Mouse (Mus musculus): Measurements from ENCODE around the gene Frat2.
A peak's percentile ranks its signal among the peaks of the same experiment; 100 is the strongest.
"Not testable (repeated sequence)": the region's sequence is repeated elsewhere in the genome, so short reads cannot be mapped to it uniquely, and the experiment has no call there.

Frat2 gene

DNA sequence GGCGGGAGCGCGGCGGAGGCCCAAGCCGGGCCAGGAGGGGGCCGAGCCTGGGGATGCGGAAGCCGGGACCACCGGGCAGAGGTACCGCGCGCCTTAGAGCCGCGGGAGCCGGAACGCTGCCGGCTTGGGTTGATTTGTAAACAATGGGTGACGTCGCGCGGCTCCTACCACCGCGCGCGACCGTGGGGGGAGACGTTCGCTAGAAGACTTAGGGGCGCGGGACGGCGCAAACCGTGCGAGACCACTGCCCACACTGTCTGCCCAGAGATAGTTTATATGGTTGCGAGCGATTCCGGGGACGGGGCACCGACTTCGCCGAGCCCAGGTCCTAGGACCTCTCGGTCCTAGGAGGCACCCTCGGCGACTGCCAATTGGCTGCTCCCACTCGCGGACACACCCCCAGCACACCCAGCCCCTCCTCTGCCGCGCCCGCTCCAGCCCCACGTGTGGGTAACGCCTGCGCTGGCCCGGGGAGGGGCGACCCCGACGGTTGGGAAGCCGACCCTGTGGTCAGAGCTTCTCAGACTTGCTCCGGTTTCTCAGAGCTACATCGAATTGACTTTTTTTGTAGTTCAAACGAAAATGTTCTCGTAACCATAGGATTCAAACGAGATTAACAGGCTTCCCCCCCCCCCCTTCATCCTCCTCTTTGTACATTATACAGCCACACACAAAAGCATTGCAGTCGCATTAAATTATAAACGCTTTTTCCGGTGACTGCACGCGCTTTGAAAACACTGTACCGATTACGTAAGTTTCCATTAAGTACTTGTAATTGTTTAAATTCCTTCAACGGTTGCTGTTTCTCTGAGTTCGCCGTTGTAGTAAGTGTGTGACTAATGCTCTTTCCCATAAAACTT lies at the start of gene Frat2:
Gene Frat2, minus strand, starts transcription at position 141 of the 860 bp plus-strand sequence.
- peak; percentile 87 for ATAC-seq (ENCODE audit: low TSS enrichment)

DNA sequence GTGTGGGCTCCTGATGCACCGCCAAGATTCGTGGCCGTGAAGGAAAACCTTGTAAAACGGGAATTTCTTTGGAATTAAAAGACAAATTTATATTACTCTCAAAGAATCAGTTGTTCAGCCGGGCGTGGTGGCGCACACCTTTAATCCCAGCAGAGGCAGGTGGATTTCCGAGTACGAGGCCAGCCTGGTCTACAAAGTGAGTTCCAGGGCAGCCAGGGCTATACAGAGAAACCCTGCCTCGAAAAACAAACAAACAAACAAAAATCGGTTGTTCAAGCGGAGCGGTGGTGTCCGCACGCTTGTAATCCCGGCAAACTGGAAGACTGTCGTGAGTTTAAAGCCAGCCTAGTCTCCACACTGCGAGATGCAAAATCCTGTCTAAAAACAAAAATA lies 48.4 kb upstream of the Frat2 start:
- no peak for ATAC-seq (ENCODE audit: low TSS enrichment)

DNA sequence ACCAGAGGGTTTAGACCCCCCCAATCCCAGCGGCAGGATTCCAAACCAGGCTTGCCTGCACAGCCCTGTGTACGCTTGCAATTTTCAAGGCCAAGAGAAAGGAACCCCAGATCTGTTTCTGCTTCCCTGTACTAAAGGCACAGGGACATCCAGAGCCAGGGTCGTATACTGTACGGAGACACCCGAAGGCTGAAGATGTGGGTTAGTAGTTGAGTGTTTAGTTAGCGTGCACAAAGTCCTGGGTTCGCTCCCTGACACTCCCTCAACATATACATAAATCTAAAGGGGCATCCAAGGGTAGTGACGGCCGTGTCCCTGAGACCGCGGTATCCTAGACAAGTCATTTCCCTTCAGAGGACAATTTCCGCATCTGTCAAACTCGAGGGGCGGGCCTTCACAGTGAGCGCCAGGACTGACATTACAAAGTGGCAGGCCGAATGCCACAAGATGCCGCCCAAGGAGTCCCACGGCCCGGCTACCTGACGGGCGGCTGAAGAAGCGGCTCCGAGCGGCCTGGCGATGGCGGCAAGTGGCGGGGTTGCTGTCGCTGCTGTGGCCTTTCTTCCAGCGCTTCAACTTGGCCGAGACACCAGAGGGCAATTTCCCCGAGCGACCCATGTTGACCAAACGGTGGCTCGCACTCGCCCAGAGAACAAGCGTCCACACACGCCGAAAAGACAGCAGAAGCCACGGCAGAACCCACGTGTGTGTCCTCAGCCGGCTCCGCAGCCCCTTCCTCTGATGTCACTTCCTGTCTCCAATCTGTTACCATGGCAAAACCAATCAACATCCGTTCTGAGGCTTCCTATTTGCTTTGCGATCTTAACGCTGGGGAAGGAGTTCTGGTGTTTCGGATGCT lies 47.8 kb upstream of the Frat2 start, which contains the start of gene Rrp12:
Gene Rrp12, minus strand, starts transcription at position 714 of the 859 bp plus-strand sequence.
- ATAC-seq (ENCODE audit: low TSS enrichment): peak; percentile 99

DNA sequence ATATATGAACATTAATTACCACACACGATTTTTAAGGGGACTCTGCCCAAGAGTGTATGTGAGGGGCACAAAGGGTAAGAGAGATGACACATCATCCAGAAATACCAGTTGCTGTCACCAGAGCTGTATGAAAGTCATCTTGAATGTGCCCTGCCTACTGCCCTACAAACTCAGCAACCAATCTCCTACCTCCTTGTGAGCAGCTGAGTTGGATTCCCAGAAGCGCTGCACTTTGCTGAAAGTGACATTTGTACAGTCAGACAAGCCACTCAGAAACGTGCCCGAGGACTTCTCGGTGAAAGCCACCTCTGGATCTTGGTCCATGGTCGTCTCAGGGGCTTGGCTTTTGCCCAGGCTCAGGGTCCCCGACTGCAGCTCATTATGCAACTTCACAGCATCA lies 47.0 kb upstream of the Frat2 start:
- ATAC-seq (ENCODE audit: low TSS enrichment): no peak

DNA sequence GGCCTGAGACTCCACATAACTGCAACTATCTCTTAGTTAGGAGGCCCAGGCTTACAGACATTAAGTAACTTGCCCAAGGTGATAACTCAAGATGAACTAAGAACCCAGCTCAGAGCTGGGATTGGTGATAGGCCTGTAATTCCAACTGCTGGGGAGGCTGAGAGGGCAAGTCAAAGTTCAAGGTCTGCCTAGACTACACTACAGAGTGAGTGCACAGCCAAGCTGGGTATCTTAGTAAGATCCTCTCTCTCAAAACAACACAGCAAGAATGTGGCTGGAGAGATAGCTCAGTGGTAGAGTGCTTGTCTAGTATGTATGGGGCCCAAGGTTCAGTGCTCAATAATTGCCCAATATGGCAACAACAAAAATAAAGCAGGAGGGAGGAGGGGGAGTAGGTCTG lies 40.3 kb upstream of the Frat2 start:
- no peak for ATAC-seq (ENCODE audit: low TSS enrichment)

DNA sequence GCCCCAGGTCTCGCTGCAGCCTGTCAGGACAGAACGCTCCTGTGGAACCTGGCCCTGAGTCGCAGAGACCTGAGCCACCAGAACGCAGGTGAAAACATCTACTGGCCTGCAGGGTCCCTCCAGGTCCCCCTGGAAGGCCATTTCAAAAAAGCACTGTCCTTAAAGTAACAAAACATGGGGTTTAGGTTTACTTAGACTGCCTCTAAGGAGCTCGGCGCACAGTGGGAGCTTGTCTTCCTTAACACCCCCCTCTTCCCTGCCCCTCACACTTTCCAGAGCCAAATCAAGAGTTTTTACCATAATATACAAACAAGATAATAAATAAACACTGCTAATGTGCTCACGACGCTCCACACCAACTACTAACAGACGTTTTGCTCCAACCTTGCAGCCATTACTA lies 36.0 kb upstream of the Frat2 start:
- no peak for ATAC-seq (ENCODE audit: low TSS enrichment)

DNA sequence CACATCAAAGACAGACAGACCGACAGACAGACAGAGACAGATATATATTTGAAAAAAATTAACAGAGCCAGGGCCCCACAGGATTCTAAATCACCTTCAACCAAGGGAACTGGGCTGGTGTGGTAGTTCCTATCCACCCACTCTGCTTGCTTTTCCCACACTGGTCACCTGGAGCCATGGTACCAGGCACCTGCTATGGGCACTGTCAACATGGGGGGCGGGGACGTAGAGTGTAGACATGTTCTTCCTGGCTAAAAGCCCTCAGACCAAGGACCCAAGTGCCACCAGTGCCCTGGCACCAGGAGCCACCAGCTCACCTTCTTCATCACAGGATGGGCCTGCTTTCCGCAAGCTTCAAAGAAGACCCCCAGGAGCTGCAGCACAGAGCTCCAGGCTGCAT lies 33.9 kb upstream of the Frat2 start:
- no peak for ATAC-seq (ENCODE audit: low TSS enrichment)

DNA sequence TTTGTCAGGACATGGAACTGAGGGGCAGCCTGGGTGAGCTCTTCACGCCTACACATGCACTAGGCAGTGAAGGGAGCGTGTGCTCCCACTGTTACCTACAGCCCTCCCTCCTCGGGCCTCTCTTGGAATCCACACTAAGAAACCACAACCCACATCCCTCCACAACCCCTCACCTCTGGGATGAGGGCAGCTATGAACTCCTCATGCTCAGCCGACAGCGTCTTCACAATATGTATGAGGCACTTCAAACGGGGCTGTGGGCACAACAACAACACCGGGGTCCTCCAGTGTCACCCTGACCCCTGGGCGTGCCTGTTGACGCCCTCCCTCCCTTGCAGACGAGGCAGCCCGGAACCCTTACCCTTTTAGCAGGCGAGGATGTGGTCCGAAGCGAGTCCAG lies 26.4 kb upstream of the Frat2 start:
- ATAC-seq (ENCODE audit: low TSS enrichment): no peak

DNA sequence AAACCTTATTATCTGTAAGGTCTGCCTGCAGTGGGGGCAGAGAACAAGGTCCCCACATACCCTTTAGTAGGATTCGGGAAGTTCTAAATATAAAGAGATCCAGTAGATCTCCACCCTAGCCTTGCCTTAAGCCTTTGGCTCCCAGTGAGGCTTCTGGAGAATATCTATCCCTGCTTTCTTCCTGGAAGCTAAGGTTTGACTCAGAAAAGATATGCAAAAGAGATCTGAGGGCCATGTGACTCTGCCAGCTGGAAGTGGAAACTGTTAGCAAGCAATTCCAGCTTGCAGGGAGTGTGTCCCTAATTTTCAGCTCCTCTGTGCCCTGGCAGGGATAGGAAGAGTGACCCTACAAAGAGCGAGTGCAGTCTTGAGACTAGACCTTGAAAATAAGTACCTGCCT lies 24.4 kb upstream of the Frat2 start:
- ATAC-seq (ENCODE audit: low TSS enrichment): peak; percentile 82

DNA sequence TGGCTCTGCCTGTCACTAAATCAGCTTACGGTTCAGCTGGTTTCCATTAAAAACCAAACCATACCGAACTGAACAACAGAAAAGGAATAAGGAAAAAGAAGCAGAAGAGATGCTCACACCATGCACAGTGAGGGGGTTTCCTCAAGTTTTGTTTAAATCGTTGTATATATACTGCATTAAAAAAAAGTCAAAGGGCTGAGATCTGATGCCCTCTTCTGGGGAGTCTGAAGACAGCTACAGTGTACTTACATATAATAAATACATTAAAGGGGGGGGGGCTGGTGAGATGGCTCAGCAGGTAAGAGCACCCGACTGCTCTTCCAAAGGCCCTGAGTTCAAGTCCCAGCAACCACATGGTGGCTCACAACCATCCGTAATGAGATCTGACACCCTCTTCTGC lies 22.0 kb upstream of the Frat2 start:
- not testable (repeated sequence) for ATAC-seq (ENCODE audit: low TSS enrichment)

DNA sequence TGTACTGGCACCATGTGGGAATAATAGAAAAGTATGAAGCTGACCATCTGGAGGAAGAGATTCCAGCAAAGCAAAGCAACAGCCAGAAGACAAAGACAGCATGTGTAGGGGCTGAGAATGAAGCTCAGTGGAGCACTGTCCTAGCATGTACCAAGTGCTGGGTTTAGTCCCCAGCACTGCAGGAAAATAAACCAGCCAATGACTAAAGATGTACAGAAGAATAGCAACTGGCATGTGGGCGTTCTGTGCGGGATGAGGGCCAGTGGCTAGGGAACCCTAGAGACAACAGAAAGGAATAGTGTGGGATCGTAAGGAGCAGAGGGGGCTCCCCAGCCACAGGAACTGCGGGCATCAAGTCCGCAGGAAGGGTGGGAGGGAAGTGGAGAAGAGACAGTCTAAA lies 21.4 kb upstream of the Frat2 start:
- ATAC-seq (ENCODE audit: low TSS enrichment): peak; percentile 82

DNA sequence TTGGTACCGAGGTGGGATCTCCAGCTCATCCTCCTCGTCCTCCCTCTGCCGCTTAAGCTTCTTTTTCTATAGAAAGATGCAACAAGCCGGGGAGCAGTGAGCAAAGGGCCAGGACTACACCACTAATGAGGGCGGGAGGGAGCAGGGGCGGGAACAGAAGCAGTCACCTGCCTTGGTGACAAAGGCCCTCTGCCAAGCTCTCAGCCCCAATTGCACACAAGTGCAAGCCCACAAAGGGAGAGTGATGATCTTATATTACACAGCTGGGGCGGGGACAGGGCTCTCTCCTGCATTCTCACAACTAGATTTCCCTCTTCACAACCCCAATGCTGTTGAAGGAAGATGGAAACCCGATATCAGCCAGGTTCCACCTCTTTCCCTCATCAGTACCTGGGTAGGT lies 18.8 kb upstream of the Frat2 start:
- no peak for ATAC-seq (ENCODE audit: low TSS enrichment)

DNA sequence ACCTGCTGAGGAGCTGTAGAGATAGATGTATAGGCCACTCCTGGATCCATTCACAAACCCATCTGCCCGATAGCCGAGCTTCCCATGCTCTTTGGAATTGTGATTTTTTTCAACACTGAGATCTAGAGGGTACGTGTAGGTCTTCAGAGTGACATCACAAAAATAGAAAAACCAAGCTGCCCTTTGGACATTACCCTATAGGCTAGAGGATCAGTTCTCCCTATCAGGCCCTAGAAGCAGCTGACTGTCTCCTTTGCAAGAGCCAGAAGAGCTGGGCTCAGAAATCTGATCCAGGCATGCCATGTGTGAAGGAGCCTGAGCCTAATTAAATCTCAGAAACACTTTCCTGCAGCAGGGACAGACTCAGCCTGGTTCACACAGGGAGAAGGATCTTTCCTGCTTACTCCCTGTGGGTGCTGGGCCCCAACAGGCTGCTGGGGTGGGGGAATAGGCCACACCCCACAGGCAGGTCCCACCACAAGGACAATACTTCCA lies 9.9 kb upstream of the Frat2 start:
- ATAC-seq (ENCODE audit: low TSS enrichment): peak; percentile 38; the same call in 1 of the 2 replicates

DNA sequence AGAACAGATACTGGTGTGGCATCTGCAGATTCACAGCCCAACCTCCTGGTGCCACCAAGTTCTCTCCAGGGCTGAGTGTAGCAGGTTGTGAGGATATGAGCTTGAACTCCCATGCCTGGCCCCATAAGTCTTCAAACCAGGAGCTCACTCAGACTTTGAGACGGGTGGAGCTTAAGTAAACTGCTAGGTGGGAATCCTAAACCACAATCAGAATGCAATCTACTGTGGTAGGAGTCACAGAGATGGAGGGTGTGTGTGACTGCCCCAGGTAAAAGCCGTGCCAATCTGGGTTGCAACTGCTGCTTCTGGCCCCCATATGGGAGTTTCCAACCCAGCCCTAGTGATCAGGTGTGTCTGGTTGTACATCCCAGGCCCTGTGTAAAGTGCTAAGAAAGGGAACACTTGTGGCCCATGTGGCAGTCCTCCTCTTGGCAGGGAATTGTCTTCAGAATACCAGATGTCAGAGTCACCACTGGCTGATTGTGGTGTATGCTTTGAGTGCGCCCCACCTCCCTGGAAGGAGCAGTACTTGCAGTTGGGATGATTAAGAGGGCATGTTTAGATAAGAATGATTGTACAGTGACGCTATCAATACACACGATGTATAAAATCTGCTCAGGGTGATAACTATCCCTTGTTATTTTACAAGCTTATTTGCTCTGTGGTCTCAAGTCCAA lies 9.3 kb upstream of the Frat2 start:
- no peak for ATAC-seq (ENCODE audit: low TSS enrichment)

DNA sequence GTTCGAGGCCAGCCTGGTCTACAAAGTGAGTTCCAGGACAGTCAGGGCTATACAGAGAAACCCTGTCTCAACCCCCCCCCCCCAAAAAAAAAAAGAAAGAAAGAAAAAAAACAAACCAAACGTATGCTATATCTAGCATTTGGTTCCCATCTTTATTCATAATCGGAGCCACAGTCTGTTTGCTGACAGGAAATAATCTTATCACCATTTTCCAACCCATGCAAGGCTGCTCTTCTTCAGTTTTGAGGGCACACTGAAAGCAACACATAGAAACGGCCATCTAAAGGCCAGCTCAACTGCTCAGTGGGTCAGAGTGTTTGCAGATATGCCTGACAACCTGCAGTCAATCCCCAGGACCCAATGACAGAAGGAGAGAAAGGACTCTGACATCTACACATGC lies 4.5 kb upstream of the Frat2 start:
- ATAC-seq (ENCODE audit: low TSS enrichment): no peak

DNA sequence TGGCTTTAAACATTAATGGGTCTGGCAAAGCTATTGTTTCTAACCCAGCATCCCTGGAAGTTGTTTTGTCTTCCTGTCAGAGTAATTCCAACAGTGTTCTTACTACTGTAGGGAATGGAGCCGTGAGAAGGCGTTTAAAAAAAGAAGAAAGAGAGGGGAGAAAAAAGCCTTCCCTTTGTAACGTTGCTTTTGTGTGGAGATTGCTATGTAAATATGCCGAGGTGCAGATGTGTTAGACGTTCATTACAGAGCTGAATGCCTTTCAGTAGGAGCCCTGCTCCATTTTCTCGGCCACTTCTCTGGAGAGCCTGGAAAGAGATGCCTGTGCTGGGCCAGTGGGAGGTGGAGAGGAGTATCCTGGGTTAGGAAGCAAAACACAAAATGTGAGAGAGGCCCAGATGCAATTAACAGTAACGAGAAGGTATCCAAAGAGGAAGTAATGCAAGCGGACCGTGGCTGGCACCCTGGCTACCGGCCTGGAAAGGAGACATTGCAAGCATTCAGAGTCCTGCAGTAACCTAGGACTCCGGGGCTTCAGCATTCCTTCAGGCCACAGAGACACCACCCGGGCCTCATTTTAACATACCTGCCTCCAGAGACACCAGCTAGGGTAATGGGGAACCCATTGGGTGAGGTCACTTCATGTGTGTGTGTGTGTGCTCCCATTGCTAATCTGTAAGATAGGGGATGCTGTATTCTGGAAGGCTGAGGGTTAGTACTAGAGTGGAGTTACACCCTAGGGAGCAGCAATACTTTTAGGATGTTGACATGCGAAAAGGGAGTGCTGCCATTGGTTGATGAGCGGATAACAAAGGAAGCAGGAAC lies 3.0 kb upstream of the Frat2 start:
- no peak for ATAC-seq (ENCODE audit: low TSS enrichment)

DNA sequence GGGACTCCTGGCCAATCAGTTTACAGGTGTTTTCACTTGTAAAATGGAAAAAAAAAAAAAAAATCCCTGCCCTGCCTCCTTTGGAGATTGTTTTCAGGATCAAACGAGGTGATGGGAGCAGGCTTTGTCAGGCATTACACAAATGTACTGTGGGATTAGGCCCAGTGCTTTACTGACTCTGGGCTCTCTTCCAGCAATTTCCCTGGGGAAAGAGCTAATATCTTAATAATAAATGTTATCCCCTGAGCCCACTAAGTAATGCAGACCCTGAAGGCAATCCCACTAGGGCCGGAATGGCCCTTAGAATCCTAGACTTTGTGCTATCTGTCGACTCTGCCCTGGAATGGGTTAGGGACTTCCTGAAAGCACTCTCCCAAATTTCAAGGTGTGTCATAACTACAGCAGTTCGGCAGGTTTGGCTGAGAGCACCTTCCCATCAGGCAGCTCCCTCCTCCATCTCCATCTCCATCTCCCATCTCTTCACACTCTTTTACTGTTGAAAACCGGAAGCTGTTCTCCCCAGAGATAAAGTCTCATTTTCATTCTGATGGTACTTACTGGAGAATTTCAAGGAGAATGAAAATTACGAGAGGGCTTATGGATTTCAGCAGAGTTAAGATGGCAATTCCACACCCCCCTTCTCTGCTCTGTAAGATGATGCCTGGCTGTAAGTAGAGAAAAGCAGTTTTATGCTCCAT lies 2.2 kb upstream of the Frat2 start:
- no peak for ATAC-seq (ENCODE audit: low TSS enrichment)

DNA sequence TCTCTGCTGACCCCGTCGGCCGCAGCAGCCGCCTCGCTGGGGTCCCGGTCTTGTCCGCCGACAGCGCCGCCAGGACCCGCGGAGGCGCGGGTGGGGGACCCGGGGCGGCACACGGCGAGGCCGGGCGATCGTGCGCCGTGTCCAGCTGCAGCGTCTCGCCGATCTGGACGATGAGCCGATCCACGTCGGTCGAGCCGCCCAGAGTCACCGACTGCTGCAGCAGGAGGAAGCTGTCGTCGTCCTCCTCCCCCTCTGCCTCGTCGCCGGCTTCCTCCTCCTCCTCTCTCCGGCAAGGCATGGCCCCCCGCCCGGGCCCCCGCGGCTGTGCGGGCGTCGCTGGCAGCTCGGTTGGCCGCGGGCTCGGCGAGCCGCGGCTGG lies 329 bp downstream of the Frat2 start:
- ATAC-seq (ENCODE audit: low TSS enrichment): peak; percentile 70

DNA sequence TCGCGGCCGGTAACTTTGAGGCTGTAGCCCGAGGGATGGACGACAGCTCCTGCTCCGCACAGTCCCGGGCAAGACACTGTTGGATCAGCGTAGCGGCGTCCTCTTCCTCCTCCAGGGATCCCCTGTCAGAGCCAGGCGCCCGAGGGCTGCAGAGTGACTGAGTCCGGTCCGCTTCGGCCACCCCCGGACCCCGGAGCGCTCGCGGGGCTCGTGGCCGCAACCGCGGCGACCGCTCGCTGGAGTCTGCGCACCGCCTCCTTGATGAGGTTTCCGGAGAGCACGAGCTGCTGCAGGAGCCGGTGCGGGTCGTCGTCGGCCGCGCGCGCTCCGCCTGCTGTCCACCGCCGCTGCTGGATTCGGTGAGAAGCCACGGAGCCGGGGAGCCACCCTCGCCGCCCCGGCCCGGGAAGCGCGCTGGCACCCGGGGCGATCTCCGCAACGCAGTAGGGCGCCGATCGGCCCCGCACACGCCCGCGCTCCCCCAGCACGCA lies 796 bp downstream of the Frat2 start:
- peak; percentile 44 for ATAC-seq (ENCODE audit: low TSS enrichment)

DNA sequence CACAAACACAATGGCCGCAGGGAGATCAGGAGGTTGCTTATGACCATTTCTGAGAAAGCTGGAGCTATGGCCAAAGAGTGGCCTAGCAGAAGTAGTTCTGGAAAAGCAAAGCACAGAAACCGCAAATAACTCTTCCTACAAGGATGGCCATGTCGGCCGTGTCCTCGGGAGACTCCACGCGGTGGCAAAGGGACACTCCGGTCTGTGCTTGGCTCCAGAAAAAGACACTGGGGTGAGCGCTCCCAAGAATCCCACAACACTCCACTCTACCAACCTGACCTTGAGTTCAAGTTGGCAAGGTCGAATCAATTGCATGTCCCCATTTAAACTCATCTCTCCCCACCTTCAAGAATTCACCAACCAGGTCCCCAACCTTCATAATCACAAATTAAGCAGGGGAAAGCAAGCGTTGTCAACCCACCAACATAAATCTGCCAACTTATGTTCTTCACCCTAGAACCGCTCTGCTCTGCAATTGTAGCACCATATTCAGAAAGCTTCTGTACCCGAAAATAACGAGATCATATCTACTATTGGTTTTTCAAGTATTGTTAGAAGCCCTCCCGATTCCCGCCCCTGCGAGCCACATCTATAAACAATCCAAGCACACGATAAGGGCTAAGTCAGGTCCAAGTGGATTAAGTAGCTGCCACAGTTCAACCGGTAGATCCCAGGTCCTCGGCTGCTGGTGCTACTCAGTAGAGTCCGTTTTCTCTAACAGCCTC lies 1.4 kb downstream of the Frat2 start:
- no peak for ATAC-seq (ENCODE audit: low TSS enrichment)

Measured in frontal cortex, adult (tissue).